Mouse (Mus musculus) CH12.LX (cell line): ENCODE results near the gene Nlrp9b. TPM values are rescaled to one million over a fixed set of nuclear protein-coding genes. Genes with fewer than 3 reads are reported as not detected.
A peak's percentile ranks its signal among the peaks of the same experiment; 100 is the strongest.

Source experiments
- DNase-seq: peaks from one replicate; pipeline ENCODE4 v3.0.0-alpha.2; 2013; ENCODE audit errors: extremely low read depth
- H3K27ac ChIP-seq: 2 replicates; pipeline ENCODE4 v1.5.1; 2012; ENCODE audit warnings: low read depth, mild to moderate bottlenecking, control low read depth, moderate library complexity; ENCODE audit not compliant: insufficient read depth
- H3K27me3 ChIP-seq: replicated peaks from 2 replicates; pipeline ENCODE3; 2012; ENCODE audit warnings: inconsistent platforms
- H3K36me3 ChIP-seq, 2 experiments: replicated peaks in 1 of 2; 2 replicates each; pipeline versions ENCODE3 to v1.6.1; 2012; ENCODE audit warnings: inconsistent platforms in 1 of 2, low read length in 1 of 2, mild to moderate bottlenecking in 1 of 2, mixed read lengths in 1 of 2, moderate library complexity in 1 of 2; ENCODE audit not compliant: control insufficient read depth in 1 of 2, insufficient read depth in 1 of 2
- H3K4me1 ChIP-seq, 2 experiments: 2 replicates each; pipeline ENCODE4 v1.6.1; 2012; ENCODE audit warnings: inconsistent platforms in 1 of 2, moderate library complexity in 1 of 2; ENCODE audit not compliant: insufficient read depth in 2 of 2, control insufficient read depth in 1 of 2
- H3K4me2 ChIP-seq: 2 replicates; pipeline ENCODE4 v1.6.1; 2012; ENCODE audit warnings: low read depth, mild to moderate bottlenecking, control low read depth; ENCODE audit not compliant: poor library complexity, insufficient read depth, severe bottlenecking
- H3K4me3 ChIP-seq, 3 experiments: fragments of 150-350 bp in 1 of 3; sonication (generic) in 1 of 3; replicated peaks in 1 of 3; 2 replicates each; pipeline versions ENCODE3 to v1.5.1; 2011 to 2012; ENCODE audit warnings: low read depth in 2 of 3, low read length in 2 of 3, mild to moderate bottlenecking in 2 of 3, moderate library complexity in 2 of 3, control low read depth in 1 of 3, improper control_type of control experiment in 1 of 3, inconsistent platforms in 1 of 3, mixed read lengths in 1 of 3; ENCODE audit not compliant: poor library complexity in 1 of 3
- H3K79me2 ChIP-seq: replicated peaks from 2 replicates; pipeline ENCODE4 v1.6.1; 2012; ENCODE audit warnings: mild to moderate bottlenecking, moderate library complexity; ENCODE audit not compliant: control insufficient read depth, poor library complexity, insufficient read depth, severe bottlenecking; ENCODE audit errors: extremely low read depth
- H3K9ac ChIP-seq: 2 replicates; pipeline ENCODE4 v1.6.1; 2012; ENCODE audit warnings: low read depth, mild to moderate bottlenecking, control low read depth, moderate library complexity; ENCODE audit not compliant: insufficient read depth
- H3K9me3 ChIP-seq: replicated peaks from 2 replicates; pipeline ENCODE3; 2012; ENCODE audit warnings: low read length, inconsistent platforms, mixed read lengths
- BHLHE40 ChIP-seq: IDR thresholded peaks from 2 replicates; pipeline ENCODE4 v1.6.1; 2011; ENCODE audit warnings: mild to moderate bottlenecking, low read depth, low read length, improper control_type of control experiment
- CHD1 ChIP-seq: IDR thresholded peaks from 2 replicates; pipeline ENCODE4 v1.6.1; 2012; ENCODE audit warnings: low read depth, low read length, improper control_type of control experiment, inconsistent platforms
- CTCF ChIP-seq, 2 experiments: IDR thresholded peaks in 1 of 2; conservative IDR thresholded peaks in 1 of 2; 2 replicates each; pipeline ENCODE4 v1.5.1; 2011 to 2012; ENCODE audit warnings: low read depth in 2 of 2, low read length in 2 of 2, improper control_type of control experiment in 1 of 2, inconsistent platforms in 1 of 2, mild to moderate bottlenecking in 1 of 2, moderate library complexity in 1 of 2
- ELF1 ChIP-seq: IDR thresholded peaks from 2 replicates; pipeline ENCODE4 v1.6.1; 2014; ENCODE audit warnings: low read depth, mild to moderate bottlenecking, inconsistent platforms, low read length, improper control_type of control experiment
- EP300 ChIP-seq: IDR thresholded peaks from 2 replicates; pipeline ENCODE4 v1.6.1; 2011; ENCODE audit warnings: low read length, improper control_type of control experiment
- ETS1 ChIP-seq: conservative IDR thresholded peaks from 2 replicates; pipeline ENCODE4 v1.6.1; 2012; ENCODE audit warnings: low read depth, mild to moderate bottlenecking, inconsistent platforms, low read length, improper control_type of control experiment, moderate library complexity
- GABPA ChIP-seq: IDR thresholded peaks from 2 replicates; pipeline ENCODE4 v1.6.1; 2012; ENCODE audit warnings: low read depth, low read length, improper control_type of control experiment, inconsistent platforms; ENCODE audit not compliant: insufficient replicate concordance
- JUND ChIP-seq: conservative IDR thresholded peaks from 2 replicates; pipeline ENCODE4 v1.6.1; 2011; ENCODE audit warnings: low read depth, low read length, improper control_type of control experiment
- KAT2A ChIP-seq: IDR thresholded peaks from 2 replicates; pipeline ENCODE4 v1.6.1; 2012; ENCODE audit warnings: low read length, improper control_type of control experiment, inconsistent platforms; ENCODE audit not compliant: insufficient replicate concordance
- MAFK ChIP-seq: IDR thresholded peaks from 2 replicates; pipeline ENCODE4 v1.6.1; 2011; ENCODE audit warnings: low read length, improper control_type of control experiment; ENCODE audit not compliant: insufficient replicate concordance
- MAX ChIP-seq: IDR thresholded peaks from 2 replicates; pipeline ENCODE4 v1.6.1; 2011; ENCODE audit warnings: low read length, improper control_type of control experiment
- MAZ ChIP-seq: IDR thresholded peaks from 2 replicates; pipeline ENCODE4 v1.6.1; 2012; ENCODE audit warnings: low read depth, mild to moderate bottlenecking, inconsistent platforms, low read length, improper control_type of control experiment, moderate library complexity
- MXI1 ChIP-seq: IDR thresholded peaks from 2 replicates; pipeline ENCODE4 v1.6.1; 2011; ENCODE audit warnings: mild to moderate bottlenecking, low read depth, low read length, improper control_type of control experiment
- MYC ChIP-seq: IDR thresholded peaks from 2 replicates; pipeline ENCODE4 v1.6.1; 2011; ENCODE audit warnings: low read depth, mild to moderate bottlenecking, improper control_type of control experiment, low read length
- NRF1 ChIP-seq: IDR thresholded peaks from 2 replicates; pipeline ENCODE4 v1.6.1; 2014; ENCODE audit warnings: low read depth, mild to moderate bottlenecking, inconsistent platforms, low read length, improper control_type of control experiment, moderate library complexity
- PAX5 ChIP-seq: IDR thresholded peaks from 2 replicates; pipeline ENCODE4 v1.6.1; 2012; ENCODE audit warnings: low read length, inconsistent platforms, mixed read lengths
- RAD21 ChIP-seq: IDR thresholded peaks from 2 replicates; pipeline ENCODE4 v1.6.1; 2011; ENCODE audit warnings: low read depth, mild to moderate bottlenecking, low read length, improper control_type of control experiment, moderate library complexity
- SMC3 ChIP-seq: IDR thresholded peaks from 2 replicates; pipeline ENCODE4 v1.6.1; 2011; ENCODE audit warnings: low read depth, low read length, improper control_type of control experiment
- TCF12 ChIP-seq: IDR thresholded peaks from 2 replicates; pipeline ENCODE4 v1.6.1; 2014; ENCODE audit warnings: low read depth, mild to moderate bottlenecking, inconsistent platforms, low read length, improper control_type of control experiment
- USF1 ChIP-seq: IDR thresholded peaks from 2 replicates; pipeline ENCODE4 v1.6.1; 2014; ENCODE audit warnings: low read depth, mild to moderate bottlenecking, inconsistent platforms, low read length, improper control_type of control experiment
- USF2 ChIP-seq: conservative IDR thresholded peaks from 2 replicates; pipeline ENCODE4 v1.6.1; 2011; ENCODE audit warnings: low read depth, low read length, improper control_type of control experiment
- ZC3H11A ChIP-seq: IDR thresholded peaks from 2 replicates; pipeline ENCODE4 v1.6.1; 2012; ENCODE audit warnings: low read depth, mild to moderate bottlenecking, inconsistent platforms, low read length, improper control_type of control experiment
- ZMIZ1 ChIP-seq: IDR thresholded peaks from 2 replicates; pipeline ENCODE4 v1.6.1; 2012; ENCODE audit warnings: low read depth, mild to moderate bottlenecking, inconsistent platforms, low read length, improper control_type of control experiment
- ZNF384 ChIP-seq: IDR thresholded peaks from 2 replicates; pipeline ENCODE4 v1.6.1; 2012; ENCODE audit warnings: low read depth, low read length, improper control_type of control experiment, inconsistent platforms
- dilution Hi-C: fragments of 300-500 bp; cut with MboI; formaldehyde crosslinking; loops from 2 replicates; pipeline ENCODE4 v1.14.3; 2020; ENCODE audit warnings: low sequenced_read_pairs; ENCODE audit not compliant: extremely low pct_unique_long_range_greater_than_20kb, extremely low pct_ligation_motif_present
- in situ Hi-C: fragments of 300-500 bp; cut with MboI; formaldehyde crosslinking; loops from 3 replicates; pipeline ENCODE4 v1.14.3; 2019; ENCODE audit warnings: low sequenced_read_pairs, low pct_ligation_motif_present, low pct_unique_long_range_greater_than_20kb, mixed read lengths
- polyA plus RNA-seq: library from polyadenylated mRNA; unstranded; fragments of >175 nt; gene quantifications from 2 replicates; pipeline ENCODE4 v1.2.1, GENCODE M21; 2012; ENCODE audit warnings: low read depth; ENCODE audit not compliant: insufficient read length
- total RNA-seq, 2 experiments: library from RNA; depleted of rRNA; stranded (reverse); fragments of 300-350 nt in 1 of 2; fragments of >200 nt in 1 of 2; gene quantifications; 2 replicates each; pipeline ENCODE4 v1.2.3; 2012 to 2014

The Nlrp9b gene
- total and polyA plus RNA-seq, 3 experiments = 0.21 to 2.3 (median 1.4) TPM

DNA sequence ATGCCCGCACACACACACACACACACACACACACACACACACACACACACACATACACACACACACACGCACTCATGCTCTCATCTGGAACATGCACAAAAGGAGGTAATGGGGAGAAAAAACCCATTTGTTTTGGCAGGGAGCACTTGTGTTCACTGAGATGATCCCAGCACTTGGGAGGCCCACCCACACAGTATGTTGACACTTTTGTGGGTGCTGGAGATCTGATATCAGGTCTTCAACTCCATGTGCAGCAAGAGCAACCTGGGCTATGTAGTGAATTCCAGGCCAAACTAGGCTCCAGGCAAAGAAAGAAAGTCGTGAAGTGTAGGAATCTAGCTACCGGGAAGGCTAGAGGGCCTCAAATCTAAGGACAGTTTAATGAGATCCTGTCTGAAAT, 35.4 kb upstream of the Nlrp9b start:
- dilution Hi-C loops = no loop called here
- H3K27ac ChIP-seq = no peak overlapping the region
- TF ChIP-seq NRF1 = no peak
- TF ChIP-seq CTCF (conservative IDR thresholded peaks at IDR 0.05 in 1 of 2, IDR thresholded peaks at IDR 0.05 in 1 of 2; ENCODE audit: low read depth in 2 of 2, low read length in 2 of 2) = no peak
- TF ChIP-seq KAT2A = no peak
- TF ChIP-seq ZC3H11A = no peak
- TF ChIP-seq MXI1 = no peak
- TF ChIP-seq MAX = no peak
- no peak for TF ChIP-seq JUND
- TF ChIP-seq ZMIZ1 = no peak
- no peak for TF ChIP-seq CHD1
- no peak for TF ChIP-seq GABPA
- TF ChIP-seq ETS1 = no peak

GRCm38 (mm10) chr7:19956341-19956781, 34.9 kb upstream of the Nlrp9b start:
- peaks cover 0 to 12% of the 10 kb centered on the region in 2 experiments; a peak in 1 of 4 replicates for H3K4me1 ChIP-seq
- H3K4me2 ChIP-seq = 0 out of 2 replicates have a peak overlapping the region, but pooled peaks have one; percentile 42
- DNase-seq = peak; percentile 83
- H3K4me3 ChIP-seq = no peak overlapping the region
- no peaks in the 10 kb centered on the region for H3K79me2 ChIP-seq
- no peak overlapping the region for H3K27ac ChIP-seq
- H3K9ac ChIP-seq = no peak overlapping the region
- peaks cover 4% of the 10 kb centered on the region for H3K27me3 ChIP-seq
- in situ Hi-C loops (loop anchor here (5.0 kb wide), 1 partner anchor 44 kb away; no protein-coding TSS in a partner anchor), dilution Hi-C loops (no loop called here)
- no peaks in the 10 kb centered on the region for H3K9me3 ChIP-seq
- no peak for TF ChIP-seq USF2
- TF ChIP-seq USF1 = no peak
- TF ChIP-seq MAZ = no peak
- no peak for TF ChIP-seq PAX5
- no peak for TF ChIP-seq KAT2A
- no peak for TF ChIP-seq MYC
- TF ChIP-seq EP300 = no peak
- peak; percentile 73 to 97 for TF ChIP-seq CTCF (conservative IDR thresholded peaks at IDR 0.05 in 1 of 2, IDR thresholded peaks at IDR 0.05 in 1 of 2; ENCODE audit: low read depth in 2 of 2, low read length in 2 of 2)
- peak; percentile 83 for TF ChIP-seq BHLHE40
- TF ChIP-seq RAD21 = peak; percentile 88
- no peak for TF ChIP-seq ELF1
- TF ChIP-seq MAFK = no peak
- no peak for TF ChIP-seq ZC3H11A
- TF ChIP-seq TCF12 = no peak
- no peak for TF ChIP-seq JUND
- TF ChIP-seq NRF1 = no peak
- no peak for TF ChIP-seq CHD1
- no peak for TF ChIP-seq ZNF384
- peak; percentile 80 for TF ChIP-seq SMC3
- no peaks in the 10 kb centered on the region for H3K36me3 ChIP-seq

More for the DNA sequence above, 35.4 kb upstream of the Nlrp9b start:
- Histone ChIP-seq H3K27me3 (no peaks in the 10 kb centered on the region), H3K36me3 (no peaks in the 10 kb centered on the region), H3K4me1 (peaks cover 0 to 12% of the 10 kb centered on the region in 2 experiments; a peak in 1 of 4 replicates), H3K9ac (no peak overlapping the region), H3K4me2 (no peak overlapping the region), H3K9me3 (no peaks in the 10 kb centered on the region), H3K4me3 (no peak overlapping the region), H3K79me2 (no peaks in the 10 kb centered on the region)
- in situ Hi-C loops = loop anchor here (5.0 kb wide), 1 partner anchor 44 kb away; no protein-coding TSS in a partner anchor
- DNase-seq = no peak
